Mouse (Mus musculus) limb, embryonic 15.5 days (tissue): ENCODE measurements around the gene Arid2. TPM values are rescaled to one million over a fixed set of nuclear protein-coding genes. Genes with fewer than 3 reads are reported as not detected.
"Not testable (repeated sequence)": the region's sequence is repeated elsewhere in the genome, so short reads cannot be mapped to it uniquely, and the experiment has no call there.

Experiments used
- ATAC-seq: fragments of 200-750 bp; cut with Nextera tagmentation; 2 replicates; pipeline ENCODE4 v1.8.0; 2017; ENCODE audit warnings: low read depth, moderate TSS enrichment; ENCODE audit not compliant: insufficient number of reproducible peaks, low FRiP score, low TSS enrichment
- H3K27ac ChIP-seq: fragments of 300-500 bp; sonication (generic); 2 replicates; pipeline ENCODE4 v1.5.1; 2015; ENCODE audit warnings: moderate library complexity, mild to moderate bottlenecking, inconsistent platforms
- H3K27me3 ChIP-seq: fragments of 300-500 bp; sonication (generic); 2 replicates; pipeline ENCODE4 v1.6.1; 2015; ENCODE audit warnings: inconsistent platforms
- H3K36me3 ChIP-seq: fragments of 300-500 bp; sonication (generic); 2 replicates; pipeline ENCODE4 v1.6.1; 2015; ENCODE audit warnings: inconsistent platforms
- H3K4me1 ChIP-seq: fragments of 300-500 bp; sonication (generic); 2 replicates; pipeline ENCODE4 v1.6.1; 2015; ENCODE audit warnings: inconsistent platforms
- H3K4me2 ChIP-seq: fragments of 300-500 bp; sonication (generic); 2 replicates; pipeline ENCODE4 v1.6.1; 2015; ENCODE audit warnings: mild to moderate bottlenecking, inconsistent platforms
- H3K4me3 ChIP-seq: fragments of 300-500 bp; sonication (generic); 2 replicates; pipeline ENCODE4 v1.5.1; 2015; ENCODE audit warnings: mild to moderate bottlenecking, inconsistent platforms
- H3K9ac ChIP-seq: fragments of 300-500 bp; sonication (generic); 2 replicates; pipeline ENCODE4 v1.6.1; 2015; ENCODE audit warnings: inconsistent platforms
- H3K9me3 ChIP-seq: fragments of 300-500 bp; sonication (generic); 2 replicates; pipeline ENCODE4 v1.6.1; 2016; ENCODE audit warnings: inconsistent platforms
- WGBS: fragments of 180-500 bp; shearing (Covaris S2); methylation state at CpG from one replicate; pipeline ENCODE4 v1.1.7; 2015; 5-methylcytosine and 5-hydroxymethylcytosine counted together
- polyA plus RNA-seq: library from polyadenylated mRNA; unstranded; fragments of >200 nt; fragmentation: Nextera tagmentation; extraction: Ambion mirVana; gene quantifications from 2 replicates; pipeline ENCODE4 v1.2.1, GENCODE M21; 2015

Arid2 gene
- polyA plus RNA-seq, 1 experiment from 2014 or later: 21.5 TPM

- Histone ChIP-seq H3K4me1 (no peaks in the 10 kb centered on the region), H3K36me3 (peaks cover 10% of the 10 kb centered on the region), H3K9ac (no peak overlapping the region), H3K4me2 (no peak overlapping the region), H3K27me3 (no peaks in the 10 kb centered on the region), H3K27ac (no peak overlapping the region), H3K9me3 (no peaks in the 10 kb centered on the region), H3K4me3 (no peak overlapping the region)
- ATAC-seq: no peak
- WGBS: 93% methylated on average over 7 of the region's 7 CpGs
These were observed 38.5 kb downstream of the Arid2 start for GRCm38 (mm10) chr15:96325726-96326328.

- H3K9ac ChIP-seq, H3K4me2 ChIP-seq, H3K27me3 ChIP-seq, H3K4me3 ChIP-seq, H3K36me3 ChIP-seq, H3K4me1 ChIP-seq, H3K9me3 ChIP-seq, ATAC-seq, H3K27ac ChIP-seq: not testable (repeated sequence)
- WGBS: 91% methylated on average over 4 of the region's 4 CpGs
These were observed 41.4 kb downstream of the Arid2 start for GRCm38 (mm10) chr15:96328722-96329121.

- Histone ChIP-seq H3K9me3 (no peaks in the 10 kb centered on the region; the same call in 1 of the 2 replicates), H3K4me2 (no peak overlapping the region), H3K36me3 (peaks cover 4% of the 10 kb centered on the region), H3K27ac (no peak overlapping the region), H3K9ac (no peak overlapping the region), H3K27me3 (no peaks in the 10 kb centered on the region), H3K4me1 (no peaks in the 10 kb centered on the region), H3K4me3 (no peak overlapping the region)
- 84% methylated on average over 3 of the region's 3 CpGs for WGBS
- ATAC-seq: no peak
These were observed 43.2 kb downstream of the Arid2 start for GRCm38 (mm10) chr15:96330536-96330935.

- Histone ChIP-seq H3K27me3 (no peaks in the 10 kb centered on the region), H3K9ac (no peak overlapping the region), H3K9me3 (no peaks in the 10 kb centered on the region; the same call in 1 of the 2 replicates), H3K36me3 (no peaks in the 10 kb centered on the region), H3K27ac (no peak overlapping the region), H3K4me3 (no peak overlapping the region), H3K4me1 (no peaks in the 10 kb centered on the region), H3K4me2 (no peak overlapping the region)
- no peak for ATAC-seq
- whole genome bisulfite sequencing: 83% methylated on average over 9 of the region's 9 CpGs
These were observed 45.3 kb downstream of the Arid2 start for GRCm38 (mm10) chr15:96332468-96333213.

- whole genome bisulfite sequencing: 75% methylated on average over 5 of the region's 5 CpGs
- no peaks in the 10 kb centered on the region for H3K4me1 ChIP-seq
- no peaks in the 10 kb centered on the region for H3K36me3 ChIP-seq
- no peak overlapping the region for H3K4me3 ChIP-seq
- ATAC-seq: no peak
- H3K4me2 ChIP-seq: no peak overlapping the region
- H3K27ac ChIP-seq: no peak overlapping the region
- no peaks in the 10 kb centered on the region for H3K27me3 ChIP-seq
- H3K9ac ChIP-seq: no peak overlapping the region
- no peaks in the 10 kb centered on the region; the same call in 1 of the 2 replicates for H3K9me3 ChIP-seq
These were observed 46.0 kb downstream of the Arid2 start for GRCm38 (mm10) chr15:96333350-96333749.

- no peak overlapping the region for H3K27ac ChIP-seq
- no peak overlapping the region for H3K4me2 ChIP-seq
- no peak overlapping the region for H3K4me3 ChIP-seq
- no peaks in the 10 kb centered on the region for H3K9me3 ChIP-seq
- no peaks in the 10 kb centered on the region for H3K36me3 ChIP-seq
- H3K9ac ChIP-seq: no peak overlapping the region
- no peaks in the 10 kb centered on the region for H3K27me3 ChIP-seq
- ATAC-seq: no peak
- 74% methylated on average over 2 of the region's 2 CpGs for WGBS
- H3K4me1 ChIP-seq: 0 out of 2 replicates have a peak, but pooled peaks cover 8% of the 10 kb centered on the region
These were observed 53.6 kb downstream of the Arid2 start for GRCm38 (mm10) chr15:96340924-96341323.

GRCm38 (mm10) chr15:96342097-96342496 is 54.8 kb downstream of the Arid2 start:
- H3K27me3 ChIP-seq: no peaks in the 10 kb centered on the region
- WGBS: 91% methylated on average over 8 of the region's 8 CpGs
- ATAC-seq: no peak
- H3K27ac ChIP-seq: no peak overlapping the region
- H3K9me3 ChIP-seq: no peaks in the 10 kb centered on the region
- H3K4me1 ChIP-seq: 0 out of 2 replicates have a peak, but pooled peaks cover 8% of the 10 kb centered on the region
- no peak overlapping the region for H3K9ac ChIP-seq
- no peak overlapping the region for H3K4me3 ChIP-seq
- H3K36me3 ChIP-seq: no peaks in the 10 kb centered on the region
- no peak overlapping the region for H3K4me2 ChIP-seq

GRCm38 (mm10) chr15:96342871-96343270 is 55.6 kb downstream of the Arid2 start:
- H3K4me3 ChIP-seq: no peak overlapping the region
- H3K27me3 ChIP-seq: no peaks in the 10 kb centered on the region
- ATAC-seq: no peak
- no peaks in the 10 kb centered on the region for H3K36me3 ChIP-seq
- no peaks in the 10 kb centered on the region for H3K9me3 ChIP-seq
- no peak overlapping the region for H3K4me2 ChIP-seq
- 0 out of 2 replicates have a peak, but pooled peaks cover 8% of the 10 kb centered on the region for H3K4me1 ChIP-seq
- no peak overlapping the region for H3K27ac ChIP-seq
- 84% methylated on average over 3 of the region's 3 CpGs for WGBS
- no peak overlapping the region for H3K9ac ChIP-seq

GRCm38 (mm10) chr15:96344591-96345285 is 57.4 kb downstream of the Arid2 start:
- 47% methylated on average over 6 of the region's 7 CpGs for WGBS
- no peaks in the 10 kb centered on the region for H3K9me3 ChIP-seq
- H3K4me1 ChIP-seq: 0 out of 2 replicates have a peak, but pooled peaks cover 8% of the 10 kb centered on the region
- no peak overlapping the region for H3K4me3 ChIP-seq
- ATAC-seq: no peak
- H3K4me2 ChIP-seq: no peak overlapping the region
- H3K9ac ChIP-seq: no peak overlapping the region
- H3K36me3 ChIP-seq: 0 out of 2 replicates have a peak, but pooled peaks cover under 1% of the 10 kb centered on the region
- no peaks in the 10 kb centered on the region for H3K27me3 ChIP-seq
- H3K27ac ChIP-seq: no peak overlapping the region

GRCm38 (mm10) chr15:96345312-96345849 is 58.1 kb downstream of the Arid2 start:
- no peak overlapping the region for H3K4me3 ChIP-seq
- H3K4me2 ChIP-seq: no peak overlapping the region
- H3K9me3 ChIP-seq: no peaks in the 10 kb centered on the region
- WGBS: 63% methylated on average over 6 of the region's 6 CpGs
- H3K4me1 ChIP-seq: 0 out of 2 replicates have a peak, but pooled peaks cover 8% of the 10 kb centered on the region
- no peak overlapping the region for H3K27ac ChIP-seq
- no peaks in the 10 kb centered on the region for H3K27me3 ChIP-seq
- H3K9ac ChIP-seq: no peak overlapping the region
- H3K36me3 ChIP-seq: peaks cover 4% of the 10 kb centered on the region; the same call in 1 of the 2 replicates
- ATAC-seq: no peak

GRCm38 (mm10) chr15:96351432-96351831 is 64.1 kb downstream of the Arid2 start:
- Histone ChIP-seq H3K9ac (no peak overlapping the region), H3K9me3 (no peaks in the 10 kb centered on the region), H3K4me3 (no peak overlapping the region), H3K4me1 (no peaks in the 10 kb centered on the region), H3K4me2 (no peak overlapping the region), H3K36me3 (peaks cover 45% of the 10 kb centered on the region), H3K27me3 (no peaks in the 10 kb centered on the region), H3K27ac (no peak overlapping the region)
- no peak for ATAC-seq
- 93% methylated on average over 9 of the region's 9 CpGs for WGBS

GRCm38 (mm10) chr15:96358871-96359270 is 71.6 kb downstream of the Arid2 start:
- 92% methylated on average over 6 of the region's 6 CpGs for WGBS
- Histone ChIP-seq H3K27ac (no peak overlapping the region), H3K36me3 (peaks cover 61% of the 10 kb centered on the region), H3K9ac (no peak overlapping the region), H3K9me3 (no peaks in the 10 kb centered on the region), H3K4me3 (no peak overlapping the region), H3K27me3 (no peaks in the 10 kb centered on the region), H3K4me1 (no peaks in the 10 kb centered on the region), H3K4me2 (no peak overlapping the region)
- ATAC-seq: no peak
